25 mouse cellular contexts compared by ENCODE assay signal in the genomic region with DNA sequence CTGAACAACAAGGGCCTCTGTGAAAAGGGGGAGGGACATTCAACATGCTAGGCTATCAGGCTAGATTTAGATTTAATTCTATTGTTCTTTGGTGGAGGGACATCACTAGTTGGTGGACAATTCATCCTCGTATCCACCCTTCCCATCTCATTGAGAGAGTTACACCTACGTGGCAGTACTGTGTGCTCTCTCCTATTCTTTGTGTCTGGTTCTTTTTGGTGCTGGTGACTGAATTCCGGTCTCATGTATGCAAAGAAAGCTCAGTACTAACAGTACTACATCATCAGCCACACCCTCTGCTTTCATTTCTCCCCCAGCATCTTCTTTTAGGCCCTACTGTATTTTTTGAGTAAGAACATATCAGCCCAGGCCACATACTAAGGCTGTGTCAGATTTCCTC.
DNase-seq lines count a peak whose midpoint lies in the region; ATAC-seq and TF ChIP-seq lines count a peak whose summit lies in the region.
"Had no signal": no experiment of that assay in that cellular context is flagged by ENCODE, and none has a peak within 500 bp of the region (broad histone marks: within the 10 kb centered on the region; RNA-seq: fewer than 3 reads in every experiment).

No protein-coding gene starts in this region.

- in situ Hi-C loops in CH12.LX (cut with MboI; ENCODE audit: low pct_ligation_motif_present, low pct_unique_long_range_greater_than_20kb, low sequenced_read_pairs), result no loop called here

- H3K4me1 ChIP-seq in CH12.LX (ENCODE audit: control insufficient read depth in 1 of 2, insufficient read depth in 2 of 2), result peaks cover 8 to 61% of the 10 kb centered on the region in 2 experiments
- H3K4me1 ChIP-seq in brown adipose tissue, adult 24 weeks (ENCODE audit: control insufficient read depth, insufficient read depth, insufficient read length, low read length), result peaks cover 5% of the 10 kb centered on the region
- H3K4me1 ChIP-seq in kidney, embryonic 15.5 days, result no peaks in the 10 kb centered on the region
- H3K4me1 ChIP-seq: heart, embryonic 10.5 days; heart, embryonic 13.5 days; hindbrain, embryonic 13.5 days had no signal

- ATAC-seq in inflammation-experienced regulatory T-cells, adult 6 months, result peak; percentile 27
- 0 out of 2 replicates have a peak, but pooled peaks have one; percentile 38 for ATAC-seq in neutrophil, adult 5-6 weeks (ENCODE audit: extremely low read depth, insufficient number of reproducible peaks, low FRiP score, poor library complexity, severe bottlenecking)
- no peak for ATAC-seq in kidney, embryonic 15.5 days (replicated peaks; ENCODE audit: low FRiP score)
- ATAC-seq: forebrain, embryonic 14.5 days; forebrain, postnatal 0 days; hindbrain, embryonic 16.5 days; Patski had no signal

- WGBS in kidney, embryonic 15.5 days, result 77% methylated on average over 3 of the region's 3 CpGs

- dilution Hi-C loops in CH12.LX (cut with MboI; ENCODE audit: extremely low pct_ligation_motif_present, extremely low pct_unique_long_range_greater_than_20kb, low sequenced_read_pairs), result no loop called here

- TF ChIP-seq CTCF in CH12.LX (conservative IDR thresholded peaks at IDR 0.05 in 1 of 2, IDR thresholded peaks at IDR 0.05 in 1 of 2; ENCODE audit: low read depth in 2 of 2, low read length in 2 of 2), result no peak
- TF ChIP-seq CTCF in layer of hippocampus, adult 2 months (conservative IDR thresholded peaks at IDR 0.05), result no peak

- H3K27ac ChIP-seq in CH12.LX (ENCODE audit: insufficient read depth, low read depth), result peak overlapping the region; percentile 87
- H3K27ac ChIP-seq in brown adipose tissue, adult 24 weeks (replicated peaks; ENCODE audit: low read depth, low read length), result peak overlapping the region; percentile 87
- H3K27ac ChIP-seq in layer of hippocampus, adult 2 months, result no peak overlapping the region; the same call in 1 of the 2 replicates
- no peak overlapping the region for H3K27ac ChIP-seq in kidney, embryonic 15.5 days
- H3K27ac ChIP-seq: heart, adult 2 months; heart, embryonic 10.5 days; heart, embryonic 13.5 days; hindbrain, embryonic 13.5 days had no signal

- H3K9me3 ChIP-seq in CH12.LX (replicated peaks; ENCODE audit: low read length), result no peaks in the 10 kb centered on the region
- H3K9me3 ChIP-seq in kidney, embryonic 15.5 days (replicated peaks), result no peaks in the 10 kb centered on the region
- H3K9me3 ChIP-seq: G1E; heart, embryonic 10.5 days; heart, embryonic 13.5 days; hindbrain, embryonic 13.5 days had no signal

- H3K9ac ChIP-seq in CH12.LX (ENCODE audit: insufficient read depth, low read depth), result peak overlapping the region; percentile 32
- H3K9ac ChIP-seq in kidney, embryonic 15.5 days, result no peak overlapping the region
- H3K9ac ChIP-seq: forebrain, postnatal 0 days; heart, embryonic 13.5 days; hindbrain, embryonic 13.5 days had no signal

- no peaks in the 10 kb centered on the region for H3K27me3 ChIP-seq in CH12.LX (replicated peaks)
- peaks cover 18% of the 10 kb centered on the region for H3K27me3 ChIP-seq in kidney, embryonic 15.5 days
- H3K27me3 ChIP-seq: heart, embryonic 13.5 days had no signal

- TF ChIP-seq POLR2A in CH12.LX (IDR thresholded peaks at IDR 0.05; ENCODE audit: low read depth, low read length), result peak; percentile 37; the same call in 1 of the 2 replicates

- DNase-seq in CH12.LX (ENCODE audit: extremely low read depth), result no peak
- no peak for DNase-seq in layer of hippocampus, adult 2 months (ENCODE audit: low spot score in 2 of 2)
- DNase-seq in cerebellum, postnatal 14 days, result no peak
- DNase-seq in gastrocnemius, postnatal 14 days, result no peak
- DNase-seq: adrenal gland, adult 2 months; adrenal gland, postnatal 14 days; cerebellum, adult 11-12 months; cerebellum, adult 8-10 months; cerebellum, postnatal 10 days; forebrain, postnatal 0 days; gastrocnemius, postnatal 36 days; heart, adult 2 months; heart, postnatal 14 days; heart, postnatal 4 days had no signal

- H3K4me3 ChIP-seq in CH12.LX (replicated peaks in 1 of 3; ENCODE audit: low read depth in 2 of 3, low read length in 2 of 3, poor library complexity in 1 of 3), result peak overlapping the region in 2 of 3 experiments; percentile 2 to 6
- H3K4me3 ChIP-seq in brown adipose tissue, adult 24 weeks (ENCODE audit: insufficient read depth, low read depth, low read length), result no peak overlapping the region
- no peak overlapping the region for H3K4me3 ChIP-seq in layer of hippocampus, adult 2 months
- no peak overlapping the region for H3K4me3 ChIP-seq in kidney, embryonic 15.5 days (replicated peaks)
- H3K4me3 ChIP-seq: heart, adult 2 months; heart, embryonic 10.5 days; heart, embryonic 13.5 days; hindbrain, embryonic 13.5 days had no signal

- intact Hi-C loops in gastrocnemius, postnatal 14 days (cut with DNase I; ENCODE audit: low total_unique reads), result no loop called here

- H3K79me2 ChIP-seq in CH12.LX (replicated peaks; ENCODE audit: control insufficient read depth, extremely low read depth, insufficient read depth, poor library complexity, severe bottlenecking), result peaks cover 26% of the 10 kb centered on the region

- peak overlapping the region; percentile 72 for H3K4me2 ChIP-seq in CH12.LX (ENCODE audit: insufficient read depth, low read depth, poor library complexity, severe bottlenecking)
- no peak overlapping the region for H3K4me2 ChIP-seq in kidney, embryonic 15.5 days
- H3K4me2 ChIP-seq: heart, embryonic 13.5 days; hindbrain, embryonic 13.5 days had no signal

- no peak for TF ChIP-seq RAD21 in CH12.LX (IDR thresholded peaks at IDR 0.05; ENCODE audit: low read depth, low read length)

- TF ChIP-seq EP300 in CH12.LX (IDR thresholded peaks at IDR 0.05; ENCODE audit: low read length), result no peak

- H3K36me3 ChIP-seq in CH12.LX (replicated peaks in 1 of 2; ENCODE audit: control insufficient read depth in 1 of 2, insufficient read depth in 1 of 2, low read length in 1 of 2), result no peaks in the 10 kb centered on the region
- H3K36me3 ChIP-seq in kidney, embryonic 15.5 days, result no peaks in the 10 kb centered on the region
- H3K36me3 ChIP-seq: G1E; heart, embryonic 10.5 days; heart, embryonic 13.5 days; hindbrain, embryonic 13.5 days had no signal

TF ChIP-seq in CH12.LX, 34 proteins besides CTCF, POLR2A, EP300 and RAD21:
- TF ChIP-seq TBP (conservative IDR thresholded peaks at IDR 0.05; ENCODE audit: low read depth, low read length), result peak; percentile 78
- TF ChIP-seq TCF12 (IDR thresholded peaks at IDR 0.05; ENCODE audit: low read depth, low read length), result peak; percentile 33; the same call in 1 of the 2 replicates
- TF ChIP-seq ETS1 (conservative IDR thresholded peaks at IDR 0.05; ENCODE audit: low read depth, low read length), result peak; percentile 52
- no peak for TF ChIP-seq ZC3H11A (IDR thresholded peaks at IDR 0.05; ENCODE audit: low read depth, low read length)
- TF ChIP-seq NELFE (IDR thresholded peaks at IDR 0.05; ENCODE audit: low read depth, low read length), result peak; percentile 53; the same call in 1 of the 2 replicates
- no peak for TF ChIP-seq IRF4 (IDR thresholded peaks at IDR 0.05; ENCODE audit: low read depth, low read length)
- peak; percentile 7; the same call in 1 of the 2 replicates for TF ChIP-seq CHD2 (IDR thresholded peaks at IDR 0.05; ENCODE audit: low read length)
- TF ChIP-seq ELF1 (IDR thresholded peaks at IDR 0.05; ENCODE audit: low read depth, low read length), result peak; percentile 28; the same call in 1 of the 2 replicates
- peak; percentile 46 for TF ChIP-seq BHLHE40 (IDR thresholded peaks at IDR 0.05; ENCODE audit: low read depth, low read length)
- no peak for TF ChIP-seq ZKSCAN1 (IDR thresholded peaks at IDR 0.05; ENCODE audit: borderline replicate concordance, low read depth, low read length)
- 0 out of 2 replicates have a peak, but pooled peaks have one; percentile 49 for TF ChIP-seq SIN3A (IDR thresholded peaks at IDR 0.05; ENCODE audit: low read length)
- 0 out of 2 replicates have a peak, but pooled peaks have one; percentile 24 for TF ChIP-seq MAX (IDR thresholded peaks at IDR 0.05; ENCODE audit: low read length)

Comparison
In these comparisons a context has a peak if more than half of its experiments do, and no peak if none do; other contexts are left out.
1. H3K27ac ChIP-seq: peak in CH12.LX (single experiment) and brown adipose tissue, adult 24 weeks (single experiment); none in layer of hippocampus, adult 2 months (single experiment) and kidney, embryonic 15.5 days (single experiment).
2. H3K4me3 ChIP-seq: peak in CH12.LX (2 of 3); none in brown adipose tissue, adult 24 weeks (single experiment), layer of hippocampus, adult 2 months (single experiment) and kidney, embryonic 15.5 days (single experiment).